Comparison of ENCODE assay signal across 8 mouse cellular contexts in genomic region chr1:119422460-119423015, GRCm38 (mm10). TPM values are rescaled to one million over a fixed set of nuclear protein-coding genes. Genes with fewer than 3 reads are reported as not detected.
DNase-seq lines count a peak whose midpoint lies in the region; ATAC-seq and TF ChIP-seq lines count a peak whose summit lies in the region.
"Had no signal": no experiment of that assay in that cellular context is flagged by ENCODE, and none has a peak within 500 bp of the region (broad histone marks: within the 10 kb centered on the region; RNA-seq: fewer than 3 reads in every experiment).

No protein-coding gene starts in this region.

- no peaks in the 10 kb centered on the region for H3K79me2 ChIP-seq in C2C12 (ENCODE audit: control insufficient read depth, insufficient read depth)

- 1% methylated on average over 31 of the region's 32 CpGs for WGBS in heart, embryonic 15.5 days
- WGBS in liver, embryonic 12.5 days (ENCODE audit: insufficient replicate concordance): 2% methylated on average over 29 of the region's 32 CpGs
- WGBS in stomach, embryonic 14.5 days: 1% methylated on average over 30 of the region's 32 CpGs
- 5% methylated on average over 30 of the region's 32 CpGs for WGBS in thymus, adult 2 months

- H3K79me3 ChIP-seq in C2C12 (ENCODE audit: low read depth): no peaks in the 10 kb centered on the region

- ATAC-seq in heart, embryonic 15.5 days (replicated peaks; ENCODE audit: insufficient number of reproducible peaks, insufficient read depth, low FRiP score, low read depth): no peak
- no peak for ATAC-seq in liver, embryonic 12.5 days
- ATAC-seq in stomach, embryonic 14.5 days (ENCODE audit: insufficient number of reproducible peaks, insufficient read depth, low FRiP score, low read depth): no peak

- TF ChIP-seq POLR2A in ES-Bruce4 (IDR thresholded peaks at IDR 0.05; ENCODE audit: insufficient read depth, low read length): no peak
- TF ChIP-seq POLR2A in thymus, adult 2 months (IDR thresholded peaks at IDR 0.05; ENCODE audit: control insufficient read depth, extremely low read depth, insufficient read depth, low read length, poor library complexity): no peak

- H3K9ac ChIP-seq in ES-Bruce4 (ENCODE audit: low read depth, poor library complexity, severe bottlenecking): peak overlapping the region; percentile 93
- H3K9ac ChIP-seq in heart, embryonic 15.5 days: peak overlapping the region; percentile 74
- H3K9ac ChIP-seq in liver, embryonic 12.5 days: no peak overlapping the region
- H3K9ac ChIP-seq in stomach, embryonic 14.5 days (replicated peaks; ENCODE audit: low read depth, low read length): no peak overlapping the region; the same call in 1 of the 2 replicates

- TF ChIP-seq CTCF in C2C12 (IDR thresholded peaks at IDR 0.05; ENCODE audit: control insufficient read depth, insufficient read depth, insufficient read length) (peak; percentile 20), ES-Bruce4 (IDR thresholded peaks at IDR 0.05; ENCODE audit: low read depth, low read length) (peak; percentile 23)
- TF ChIP-seq CTCF in thymus, adult 2 months (IDR thresholded peaks at IDR 0.05; ENCODE audit: borderline replicate concordance, control insufficient read depth, extremely low read depth, insufficient read depth, low read length, poor library complexity): no peak

- no peaks in the 10 kb centered on the region for H3K4me1 ChIP-seq in ES-Bruce4 (ENCODE audit: control insufficient read depth, insufficient read depth, low read length)
- H3K4me1 ChIP-seq in heart, embryonic 15.5 days (replicated peaks): peaks cover 29% of the 10 kb centered on the region
- peaks cover 19% of the 10 kb centered on the region for H3K4me1 ChIP-seq in liver, embryonic 12.5 days
- H3K4me1 ChIP-seq in stomach, embryonic 14.5 days (ENCODE audit: control insufficient read depth, insufficient read depth, low read length): peaks cover 11% of the 10 kb centered on the region; the same call in 1 of the 2 replicates
- no peaks in the 10 kb centered on the region; the same call in 1 of the 2 replicates for H3K4me1 ChIP-seq in thymus, adult 2 months (replicated peaks; ENCODE audit: control insufficient read depth, insufficient read depth, low read length)

- H3K27ac ChIP-seq in ES-Bruce4 (ENCODE audit: insufficient read depth, low read length): no peak overlapping the region
- no peak overlapping the region for H3K27ac ChIP-seq in heart, embryonic 15.5 days
- H3K27ac ChIP-seq in liver, embryonic 12.5 days: no peak overlapping the region
- H3K27ac ChIP-seq in stomach, embryonic 14.5 days (ENCODE audit: low read length): no peak overlapping the region
- H3K27ac ChIP-seq in thymus, adult 2 months (ENCODE audit: control insufficient read depth, insufficient read depth, low read length): no peak overlapping the region

- H3K36me3 ChIP-seq in C2C12 (ENCODE audit: control insufficient read depth, insufficient read depth) (no peaks in the 10 kb centered on the region), ES-Bruce4 (ENCODE audit: control insufficient read depth, insufficient read depth, low read length, poor library complexity, severe bottlenecking) (0 out of 2 replicates have a peak, but pooled peaks cover 3% of the 10 kb centered on the region)
- no peaks in the 10 kb centered on the region for H3K36me3 ChIP-seq in heart, embryonic 15.5 days
- H3K36me3 ChIP-seq in liver, embryonic 12.5 days: no peaks in the 10 kb centered on the region
- no peaks in the 10 kb centered on the region for H3K36me3 ChIP-seq in stomach, embryonic 14.5 days (ENCODE audit: control insufficient read depth, insufficient read depth, low read length)
- no peaks in the 10 kb centered on the region for H3K36me3 ChIP-seq in thymus, adult 2 months (ENCODE audit: control insufficient read depth, insufficient read depth, low read length)

- no peak for DNase-seq in left cerebral cortex, postnatal 14 days (ENCODE audit: low spot score in 2 of 2)
- DNase-seq in thymus, adult 2 months: no peak

- H3K4me3 ChIP-seq in C2C12 (ENCODE audit: insufficient read depth, poor library complexity, severe bottlenecking) (no peak overlapping the region), ES-Bruce4 (ENCODE audit: low read depth, low read length) (peak overlapping the region; percentile 78)
- peak overlapping the region; percentile 76 for H3K4me3 ChIP-seq in heart, embryonic 15.5 days
- peak overlapping the region; percentile 52 for H3K4me3 ChIP-seq in liver, embryonic 12.5 days
- H3K4me3 ChIP-seq in stomach, embryonic 14.5 days (ENCODE audit: low read depth, low read length): peak overlapping the region; percentile 67
- no peak overlapping the region for H3K4me3 ChIP-seq in thymus, adult 2 months (ENCODE audit: control insufficient read depth, insufficient read depth, low read length)

- no peaks in the 10 kb centered on the region for H3K9me3 ChIP-seq in ES-Bruce4 (replicated peaks; ENCODE audit: control insufficient read depth, insufficient read depth, low read length, poor library complexity, severe bottlenecking)
- H3K9me3 ChIP-seq in heart, embryonic 15.5 days (replicated peaks): no peaks in the 10 kb centered on the region
- H3K9me3 ChIP-seq in liver, embryonic 12.5 days (replicated peaks): no peaks in the 10 kb centered on the region
- H3K9me3 ChIP-seq in stomach, embryonic 14.5 days (ENCODE audit: control insufficient read depth, low read depth, low read length): no peaks in the 10 kb centered on the region

- no peak overlapping the region for H3ac ChIP-seq in C2C12 (ENCODE audit: control insufficient read depth, insufficient read length, low read depth)

- H3K4me2 ChIP-seq in heart, embryonic 15.5 days: peak overlapping the region; percentile 100
- H3K4me2 ChIP-seq in liver, embryonic 12.5 days: peak overlapping the region; percentile 75
- H3K4me2 ChIP-seq in stomach, embryonic 14.5 days (replicated peaks; ENCODE audit: low read depth, low read length): peak overlapping the region; percentile 99

- peaks cover 3% of the 10 kb centered on the region for H3K27me3 ChIP-seq in C2C12 (ENCODE audit: control insufficient read depth, insufficient read depth, insufficient read length)
- H3K27me3 ChIP-seq in ES-Bruce4 (ENCODE audit: control insufficient read depth, insufficient read depth, low read length, poor library complexity, severe bottlenecking): no peaks in the 10 kb centered on the region
- peaks cover 78% of the 10 kb centered on the region for H3K27me3 ChIP-seq in heart, embryonic 15.5 days
- H3K27me3 ChIP-seq in liver, embryonic 12.5 days (replicated peaks): peaks cover 90% of the 10 kb centered on the region
- peaks cover 41% of the 10 kb centered on the region for H3K27me3 ChIP-seq in stomach, embryonic 14.5 days (ENCODE audit: control insufficient read depth, insufficient read depth, low read length)
- H3K27me3 ChIP-seq in thymus, adult 2 months (ENCODE audit: control insufficient read depth, insufficient read depth, low read length): peaks cover 26% of the 10 kb centered on the region

- no peak for TF ChIP-seq EP300 in ES-Bruce4 (IDR thresholded peaks at IDR 0.05; ENCODE audit: insufficient read depth, low read depth, low read length)

- intact Hi-C loops in left cerebral cortex, postnatal 14 days (cut with DNase I): loop anchor here (2.0 to 5.0 kb wide), 3 partner anchors 35 to 328 kb away; no protein-coding TSS in a partner anchor

TF ChIP-seq in C2C12, 6 proteins besides CTCF, POLR2A, EP300 and RAD21:
- no peak for TF ChIP-seq FOSL1 (IDR thresholded peaks at IDR 0.05; ENCODE audit: insufficient read depth, low read length, poor library complexity, severe bottlenecking)
- TF ChIP-seq USF1 (IDR thresholded peaks at IDR 0.05; ENCODE audit: low read depth): no peak
- no peak for TF ChIP-seq CEBPB (IDR thresholded peaks at IDR 0.05; ENCODE audit: low read depth)
- TF ChIP-seq MYOD1 (IDR thresholded peaks at IDR 0.05; ENCODE audit: control insufficient read depth, insufficient read length, low read depth): no peak
- no peak for TF ChIP-seq MAX (IDR thresholded peaks at IDR 0.05)

RNA-seq across cellular contexts. Expression of gene Inhbb, which starts 0.5 kb away (rescaled TPM):
- polyA plus RNA-seq in C2C12 (2012; fragmentation: generic; extraction: Trizol) (19.2 TPM), ES-Bruce4 (2011; ENCODE audit: insufficient read depth, insufficient read length, low read depth, missing spikeins) (1.2 and 1.9 TPM in 2 replicates)
- polyA plus RNA-seq in heart, embryonic 15.5 days (2015; fragmentation: Nextera tagmentation; extraction: Ambion mirVana): 0.48 and 0.62 TPM in 2 replicates
- polyA plus RNA-seq in liver, embryonic 12.5 days (2016; fragmentation: Nextera tagmentation; extraction: Ambion mirVana): 0.17 and 0.24 TPM in 2 replicates
- polyA plus RNA-seq in stomach, embryonic 14.5 days (2014; fragmentation: Nextera tagmentation; extraction: Ambion mirVana): 1.5 and 2.0 TPM in 2 replicates
- total RNA-seq in left cerebral cortex, postnatal 14 days (2021): 1 to 10 TPM; 6.1 to 6.2 TPM
- 2.5 and 3.6 TPM in 2 replicates for polyA plus RNA-seq in thymus, adult 2 months (2012; rRNA removed)
- total RNA-seq: neutrophil, adult 5-6 weeks had no signal

Comparison
In these comparisons a context has a peak if more than half of its experiments do, and no peak if none do; other contexts are left out.
1. H3K4me3 ChIP-seq: peak in ES-Bruce4 (single experiment), heart, embryonic 15.5 days (single experiment), liver, embryonic 12.5 days (single experiment) and stomach, embryonic 14.5 days (single experiment); none in C2C12 (single experiment) and thymus, adult 2 months (single experiment).
2. H3K9ac ChIP-seq: peak in ES-Bruce4 (single experiment) and heart, embryonic 15.5 days (single experiment); none in liver, embryonic 12.5 days (single experiment) and stomach, embryonic 14.5 days (single experiment).
3. Peak in every context shown above with its lines, with median percentiles within 50 percentile points of each other: H3K4me2 ChIP-seq.